Mouse (Mus musculus): ENCODE data around the gene Sertad4.

DNA sequence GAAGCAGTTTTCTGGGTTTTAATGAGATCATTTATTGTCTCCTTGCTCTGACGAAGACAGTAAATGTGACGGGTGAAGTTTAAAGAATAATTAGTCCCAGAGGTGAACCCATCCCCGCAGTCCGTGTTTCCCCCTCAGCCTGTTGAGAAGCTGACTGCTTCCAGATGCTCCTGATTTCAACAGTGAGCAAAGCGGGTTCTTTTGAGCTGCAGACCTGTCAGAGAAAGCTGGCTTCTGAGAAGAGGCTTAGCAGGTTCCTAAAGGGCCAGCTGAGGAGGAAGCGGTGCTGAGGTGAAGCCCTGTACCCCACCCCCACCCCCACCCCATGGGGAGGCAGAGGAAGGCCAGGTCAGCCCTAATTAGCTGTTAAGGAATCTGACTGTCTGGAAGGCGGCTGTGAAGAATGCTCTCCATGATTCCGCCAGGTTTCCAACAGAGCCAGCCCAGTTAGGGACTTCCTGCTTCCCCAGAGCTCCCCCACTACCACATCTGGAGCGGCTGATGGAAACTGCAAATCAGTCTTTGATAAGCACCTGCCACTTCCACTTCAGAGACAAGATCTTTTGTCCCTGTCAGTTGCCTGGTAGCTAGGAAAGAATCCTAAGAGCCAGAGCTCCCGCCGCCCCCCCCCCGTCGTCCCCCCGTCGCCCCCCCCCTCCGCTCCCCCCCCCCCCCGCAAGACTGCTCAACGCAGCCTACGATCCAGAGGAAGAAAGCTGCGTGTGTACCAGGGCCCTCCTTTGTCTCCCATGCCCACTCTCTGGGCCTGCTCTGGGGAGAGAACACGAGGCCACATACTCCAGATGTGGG is 59.1 kb downstream of the Sertad4 start:
- TF ChIP-seq CTCF (IDR thresholded peaks at IDR 0.05; ENCODE audit: control insufficient read depth, insufficient read depth, insufficient replicate concordance, low read depth, low read length) (no peak), POLR2A (IDR thresholded peaks at IDR 0.05; ENCODE audit: control insufficient read depth, low read depth, low read length) (no peak)
